Mouse (Mus musculus) heart, adult 18-20 months (tissue): Measurements from ENCODE around the gene Itch. TPM values are rescaled to one million over a fixed set of nuclear protein-coding genes. Genes with fewer than 3 reads are reported as not detected.

ENCODE experiments used
- total RNA-seq, 2 experiments: library from RNA; stranded (reverse); gene quantifications; 2 replicates each; pipeline ENCODE4 v1.2.3; 2021

Gene Itch
- total RNA-seq, 2 experiments from 2014 or later = 22.9 to 27.0 TPM

Other genes starting within 250 kb of the Itch start
- gene Eif2s2, start 240.6 kb upstream of the Itch start, total RNA-seq = 10 to 100 TPM; 54.8 to 56.8 TPM
- gene Gm14226, start 115.2 kb upstream of the Itch start, total RNA-seq = under 1 TPM; 0.15 to 0.20 TPM
- gene Ahcy, start 59.0 kb upstream of the Itch start, total RNA-seq = 10 to 100 TPM; 10.4 to 16.4 TPM
- 100 to 1,000 TPM; 138 to 161 TPM for gene Dynlrb1, start 103.0 kb downstream of the Itch start, total RNA-seq
- gene Map1lc3a, start 142.8 kb downstream of the Itch start, total RNA-seq = 100 to 1,000 TPM; 727 to 753 TPM
- 10 to 100 TPM; 24.0 to 27.0 TPM for gene Pigu, start 223.9 kb downstream of the Itch start, total RNA-seq
- 100 to 1,000 TPM; 433 to 445 TPM for gene Trp53inp2, start 247.6 kb downstream of the Itch start, total RNA-seq